Mouse (Mus musculus): ENCODE results near the gene Glrx. TPM values are rescaled to one million over a fixed set of nuclear protein-coding genes. Genes with fewer than 3 reads are reported as not detected.
"Not testable (repeated sequence)": the region's sequence is repeated elsewhere in the genome, so short reads cannot be mapped to it uniquely, and the experiment has no call there.

The Glrx gene
- polyA plus RNA-seq, 1 experiment from 2014 or later: 40.7 TPM

DNA sequence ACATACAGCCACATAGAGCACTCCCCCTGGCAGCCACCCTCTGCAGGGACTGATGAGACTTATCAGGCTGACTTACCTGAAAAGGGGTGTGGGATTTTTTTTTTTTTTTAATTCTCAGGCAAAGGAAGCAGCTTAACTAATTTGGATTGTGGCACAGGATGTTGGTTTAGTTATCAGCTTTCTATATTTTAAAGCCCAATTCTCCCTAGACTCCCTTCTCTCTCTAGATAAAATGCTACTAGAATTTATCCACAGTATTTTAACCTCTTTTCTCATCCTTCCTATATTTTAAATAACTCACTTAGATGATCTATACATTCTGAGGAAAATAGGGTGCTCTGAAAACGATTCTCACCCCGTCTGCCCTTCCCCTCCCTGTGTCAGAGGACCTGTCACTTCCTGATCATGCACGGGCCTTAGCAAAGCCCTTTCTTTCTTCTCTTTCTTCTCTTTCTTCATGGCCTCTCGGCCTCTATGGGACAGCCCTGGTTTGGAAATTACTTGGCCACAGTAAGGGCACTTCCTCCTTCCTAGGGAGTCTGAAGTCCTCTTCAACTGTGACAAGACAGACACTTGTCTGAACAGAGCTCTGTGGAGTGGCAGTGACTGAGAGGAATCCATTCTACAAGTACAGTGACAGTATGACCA, 6.0 kb downstream of the Glrx start:
- WGBS: 75% methylated on average over 4 of the region's 4 CpGs
- H3K4me2 ChIP-seq (replicated peaks; ENCODE audit: low read depth, low read length): no peak overlapping the region
- ATAC-seq (ENCODE audit: low FRiP score, low TSS enrichment): no peak

DNA sequence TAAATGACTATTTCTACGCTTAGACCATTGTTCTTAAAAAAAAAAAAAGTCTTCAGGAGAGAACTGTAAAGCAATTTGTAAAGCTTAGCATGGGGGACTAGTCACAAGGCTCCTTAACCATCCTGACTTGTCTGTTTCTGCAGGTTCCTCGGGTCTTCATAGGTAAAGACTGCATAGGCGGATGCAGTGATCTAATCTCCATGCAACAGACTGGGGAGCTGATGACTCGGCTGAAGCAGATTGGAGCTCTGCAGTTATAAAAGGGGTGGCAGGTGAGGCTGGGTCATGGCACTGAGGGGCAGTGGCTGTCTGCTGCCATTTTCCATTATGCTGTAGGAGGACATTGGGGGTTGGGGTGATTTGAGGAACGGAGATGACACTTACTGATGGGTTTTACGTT, 7.4 kb downstream of the Glrx start:
- Histone ChIP-seq H3K9ac (replicated peaks; ENCODE audit: low read length) (no peak overlapping the region), H3K4me1 (ENCODE audit: insufficient read depth, low read length) (peaks cover 3% of the 10 kb centered on the region; the same call in 1 of the 2 replicates), H3K36me3 (ENCODE audit: insufficient read depth, low read length) (0 out of 2 replicates have a peak, but pooled peaks cover 5% of the 10 kb centered on the region), H3K27me3 (ENCODE audit: insufficient read depth, low read length) (no peaks in the 10 kb centered on the region), H3K9me3 (ENCODE audit: low read length) (no peaks in the 10 kb centered on the region), H3K27ac (ENCODE audit: low read length) (no peak overlapping the region), H3K4me2 (replicated peaks; ENCODE audit: low read depth, low read length) (no peak overlapping the region), H3K4me3 (ENCODE audit: low read length) (no peak overlapping the region)
- ATAC-seq (ENCODE audit: low FRiP score, low TSS enrichment): no peak
- 86% methylated on average over 6 of the region's 6 CpGs for WGBS

More for the DNA sequence above, 6.0 kb downstream of the Glrx start:
- Histone ChIP-seq H3K9ac (replicated peaks; ENCODE audit: low read length) (no peak overlapping the region), H3K27ac (ENCODE audit: low read length) (no peak overlapping the region), H3K9me3 (ENCODE audit: low read length) (no peaks in the 10 kb centered on the region), H3K27me3 (ENCODE audit: insufficient read depth, low read length) (no peaks in the 10 kb centered on the region), H3K4me1 (ENCODE audit: insufficient read depth, low read length) (peaks cover 17% of the 10 kb centered on the region), H3K36me3 (ENCODE audit: insufficient read depth, low read length) (0 out of 2 replicates have a peak, but pooled peaks cover 5% of the 10 kb centered on the region), H3K4me3 (ENCODE audit: low read length) (no peak overlapping the region)

DNA sequence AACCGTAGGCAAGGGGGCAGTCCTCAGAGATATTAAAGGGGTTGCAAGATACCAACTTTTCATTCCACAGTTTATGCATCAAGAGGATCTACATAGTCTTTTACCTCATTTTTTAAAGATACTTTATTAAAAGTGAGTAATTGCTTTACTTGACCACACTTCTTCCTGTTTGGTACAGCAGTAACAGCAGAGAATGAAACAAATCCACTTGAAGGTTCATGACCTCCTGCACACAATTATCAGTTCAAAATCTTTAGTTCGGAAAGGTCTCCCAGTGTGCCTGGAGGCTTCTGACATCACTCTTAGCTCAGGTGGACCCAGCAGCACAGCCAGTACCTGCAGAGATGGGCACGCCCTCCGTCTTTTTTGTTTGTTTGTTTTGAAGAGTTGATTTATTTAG, 12.4 kb downstream of the Glrx start:
- WGBS: 80% methylated on average over 4 of the region's 4 CpGs
- Histone ChIP-seq H3K4me1 (ENCODE audit: insufficient read depth, low read length) (no peaks in the 10 kb centered on the region), H3K4me3 (ENCODE audit: low read length) (no peak overlapping the region), H3K9ac (replicated peaks; ENCODE audit: low read length) (no peak overlapping the region), H3K4me2 (replicated peaks; ENCODE audit: low read depth, low read length) (no peak overlapping the region), H3K27me3 (ENCODE audit: insufficient read depth, low read length) (no peaks in the 10 kb centered on the region), H3K9me3 (ENCODE audit: low read length) (no peaks in the 10 kb centered on the region), H3K27ac (ENCODE audit: low read length) (no peak overlapping the region), H3K36me3 (ENCODE audit: insufficient read depth, low read length) (0 out of 2 replicates have a peak, but pooled peaks cover 5% of the 10 kb centered on the region)
- ATAC-seq (ENCODE audit: low FRiP score, low TSS enrichment): no peak

DNA sequence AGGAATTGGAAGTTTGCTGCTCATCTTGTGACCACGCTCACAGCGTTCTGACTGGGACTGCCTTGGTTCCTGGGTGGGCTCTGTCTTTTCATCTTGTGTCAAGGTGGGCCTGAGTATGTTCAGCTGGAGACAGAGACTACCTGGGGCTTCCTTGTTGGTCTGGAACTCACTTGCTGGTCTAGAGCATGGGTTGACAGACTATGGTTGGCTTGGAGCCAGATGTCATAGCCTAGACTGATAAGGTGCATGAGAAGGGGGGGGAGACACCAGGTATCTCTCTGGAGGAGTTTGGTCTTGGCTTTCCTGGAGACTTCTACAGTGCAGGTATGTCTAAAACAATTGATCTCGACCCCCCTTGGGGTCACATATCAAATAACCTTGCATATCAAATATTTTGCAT, 13.4 kb downstream of the Glrx start:
- H3K4me1 ChIP-seq (ENCODE audit: insufficient read depth, low read length): no peaks in the 10 kb centered on the region
- 0 out of 2 replicates have a peak, but pooled peaks cover 2% of the 10 kb centered on the region for H3K36me3 ChIP-seq (ENCODE audit: insufficient read depth, low read length)
- H3K4me2 ChIP-seq (replicated peaks; ENCODE audit: low read depth, low read length): no peak overlapping the region
- no peak overlapping the region for H3K9ac ChIP-seq (replicated peaks; ENCODE audit: low read length)
- no peaks in the 10 kb centered on the region for H3K27me3 ChIP-seq (ENCODE audit: insufficient read depth, low read length)
- H3K4me3 ChIP-seq (ENCODE audit: low read length): no peak overlapping the region
- no peaks in the 10 kb centered on the region for H3K9me3 ChIP-seq (ENCODE audit: low read length)
- H3K27ac ChIP-seq (ENCODE audit: low read length): no peak overlapping the region
- 93% methylated on average over 3 of the region's 3 CpGs for WGBS
- ATAC-seq (ENCODE audit: low FRiP score, low TSS enrichment): no peak

DNA sequence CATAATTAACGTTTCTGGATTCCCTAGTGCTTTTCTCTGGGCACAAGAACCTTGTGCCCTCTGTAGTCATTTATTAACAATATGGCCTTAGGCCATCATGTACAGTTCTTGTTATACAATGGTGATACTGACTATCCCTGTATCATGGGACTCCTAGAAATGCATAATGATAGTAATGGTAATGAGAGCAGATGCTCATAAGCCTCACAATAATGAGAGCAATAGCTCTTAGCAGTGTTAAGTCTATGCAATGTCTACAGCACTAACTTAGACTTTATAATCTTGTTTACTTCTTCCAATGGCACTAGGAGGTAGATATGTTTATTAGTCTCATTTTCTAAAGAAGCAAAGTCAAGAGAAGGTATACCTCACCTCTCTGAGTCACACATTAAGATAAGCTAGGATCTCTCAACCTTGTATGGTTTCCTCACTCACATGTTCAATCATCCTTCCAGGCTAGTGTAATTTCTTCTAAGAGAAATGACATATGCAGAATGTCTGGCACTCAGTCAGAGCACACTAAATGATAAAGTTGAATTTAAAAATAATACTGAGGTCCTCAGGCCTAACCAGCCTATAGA, 19.7 kb downstream of the Glrx start:
- Histone ChIP-seq H3K27me3 (ENCODE audit: insufficient read depth, low read length) (no peaks in the 10 kb centered on the region), H3K36me3 (ENCODE audit: insufficient read depth, low read length) (0 out of 2 replicates have a peak, but pooled peaks cover 3% of the 10 kb centered on the region), H3K4me2 (replicated peaks; ENCODE audit: low read depth, low read length) (no peak overlapping the region), H3K9ac (replicated peaks; ENCODE audit: low read length) (no peak overlapping the region), H3K27ac (ENCODE audit: low read length) (no peak overlapping the region), H3K9me3 (ENCODE audit: low read length) (no peaks in the 10 kb centered on the region), H3K4me1 (ENCODE audit: insufficient read depth, low read length) (no peaks in the 10 kb centered on the region), H3K4me3 (ENCODE audit: low read length) (no peak overlapping the region)
- WGBS: 69% methylated on average over 1 of the region's 1 CpGs
- ATAC-seq (ENCODE audit: low FRiP score, low TSS enrichment): no peak

DNA sequence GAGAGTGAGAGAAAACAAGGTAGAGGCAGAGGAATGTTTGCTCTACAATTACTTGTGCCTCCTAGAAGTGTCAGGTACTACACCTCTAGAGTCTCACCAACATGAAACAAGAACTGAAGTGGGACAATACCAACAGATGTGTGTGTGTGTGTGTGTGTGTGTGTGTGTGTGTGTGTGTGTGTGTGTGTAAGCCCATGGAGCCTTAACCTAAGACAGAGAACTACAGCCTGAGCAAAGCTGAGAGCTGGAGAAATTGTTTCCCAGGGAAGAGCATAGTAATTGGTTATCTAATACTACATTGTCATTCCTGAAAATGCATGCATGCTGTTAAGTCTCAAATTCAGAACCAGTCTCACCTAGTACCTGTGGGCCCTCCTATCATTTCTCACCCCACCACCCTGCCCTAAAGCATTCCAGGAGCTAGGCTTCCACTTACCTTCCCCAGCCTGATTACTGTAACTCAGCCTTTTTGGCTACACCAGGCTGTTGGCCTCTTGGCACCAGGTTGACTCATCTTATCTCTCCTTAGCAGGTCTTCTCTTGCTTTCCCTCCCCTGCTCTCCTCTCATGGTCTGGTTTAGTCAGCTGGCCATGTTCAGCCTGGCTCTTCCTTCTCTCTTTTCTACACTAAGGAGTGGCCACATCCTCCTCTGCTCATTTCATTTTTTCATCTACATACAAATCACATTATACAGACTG, 26.0 kb downstream of the Glrx start:
- H3K9ac ChIP-seq (replicated peaks; ENCODE audit: low read length): no peak overlapping the region
- H3K27me3 ChIP-seq (ENCODE audit: insufficient read depth, low read length): no peaks in the 10 kb centered on the region
- H3K4me1 ChIP-seq (ENCODE audit: insufficient read depth, low read length): no peaks in the 10 kb centered on the region
- ATAC-seq (ENCODE audit: low FRiP score, low TSS enrichment): no peak
- no peaks in the 10 kb centered on the region for H3K9me3 ChIP-seq (ENCODE audit: low read length)
- no peak overlapping the region for H3K4me3 ChIP-seq (ENCODE audit: low read length)
- peaks cover 17% of the 10 kb centered on the region; the same call in 1 of the 2 replicates for H3K36me3 ChIP-seq (ENCODE audit: insufficient read depth, low read length)
- H3K27ac ChIP-seq (ENCODE audit: low read length): no peak overlapping the region
- H3K4me2 ChIP-seq (replicated peaks; ENCODE audit: low read depth, low read length): no peak overlapping the region

DNA sequence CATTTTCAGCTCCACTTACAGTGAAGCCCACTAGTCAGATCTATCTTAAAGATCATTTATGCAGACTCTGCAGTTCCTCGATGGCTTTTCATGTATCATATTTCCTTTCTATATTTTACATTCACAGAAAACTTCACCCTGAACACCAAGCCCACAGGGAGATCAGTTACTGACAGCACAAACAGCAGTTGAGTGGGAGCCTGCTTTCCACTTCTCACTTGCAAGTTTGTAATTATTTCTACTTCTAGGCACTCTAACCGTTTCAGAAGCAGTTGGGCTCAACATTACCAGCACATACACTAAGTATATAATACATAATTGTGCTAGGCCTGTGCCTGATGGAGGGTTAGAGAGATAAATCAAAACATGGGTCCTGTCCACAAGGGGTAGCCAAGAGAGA, 28.2 kb downstream of the Glrx start:
- Histone ChIP-seq H3K27me3 (ENCODE audit: insufficient read depth, low read length) (no peaks in the 10 kb centered on the region), H3K4me1 (ENCODE audit: insufficient read depth, low read length) (no peaks in the 10 kb centered on the region), H3K4me2 (replicated peaks; ENCODE audit: low read depth, low read length) (no peak overlapping the region), H3K27ac (ENCODE audit: low read length) (no peak overlapping the region), H3K4me3 (ENCODE audit: low read length) (no peak overlapping the region), H3K36me3 (ENCODE audit: insufficient read depth, low read length) (peaks cover 22% of the 10 kb centered on the region), H3K9ac (replicated peaks; ENCODE audit: low read length) (no peak overlapping the region), H3K9me3 (ENCODE audit: low read length) (no peaks in the 10 kb centered on the region)
- no peak for ATAC-seq (ENCODE audit: low FRiP score, low TSS enrichment)
- 74% methylated on average over 2 of the region's 2 CpGs for WGBS

DNA sequence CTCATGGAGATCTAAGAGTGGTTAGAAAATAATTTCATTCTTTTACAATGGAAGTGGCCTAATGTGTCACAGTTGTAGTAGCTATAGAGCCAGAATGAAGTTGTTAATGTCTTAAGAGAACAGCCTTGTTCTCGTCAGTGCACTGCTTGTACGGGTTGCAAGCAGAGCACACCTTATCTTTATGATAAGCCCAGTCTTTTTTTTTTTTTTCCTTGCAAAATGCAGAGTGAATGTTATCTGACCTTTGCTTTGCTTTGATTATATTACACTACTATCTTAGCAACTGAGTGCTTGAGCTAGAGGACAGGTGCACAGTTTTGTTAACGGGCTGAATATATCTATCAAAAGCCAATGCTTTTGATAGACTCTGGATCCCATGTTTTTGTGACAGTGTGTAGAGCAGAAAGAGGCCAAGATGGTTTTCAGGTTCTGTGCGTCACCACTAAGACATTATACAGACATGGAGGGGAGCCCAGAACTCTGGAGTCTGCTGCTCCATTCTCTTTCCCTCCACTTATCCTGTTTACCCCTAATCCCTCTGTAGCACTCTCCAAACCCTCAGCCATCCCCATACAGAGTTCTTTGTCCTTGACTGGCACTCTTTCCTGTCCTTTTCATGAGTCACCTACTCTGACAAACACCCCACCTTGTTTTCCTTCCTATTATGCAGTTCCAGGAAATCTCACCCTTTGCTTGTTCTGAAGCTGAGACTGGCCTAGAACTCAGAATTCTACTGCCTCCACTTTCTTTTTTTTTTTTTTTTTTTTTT, 35.1 kb downstream of the Glrx start:
- H3K4me2 ChIP-seq (replicated peaks; ENCODE audit: low read depth, low read length): no peak overlapping the region
- no peak overlapping the region for H3K27ac ChIP-seq (ENCODE audit: low read length)
- H3K4me3 ChIP-seq (ENCODE audit: low read length): no peak overlapping the region
- H3K9ac ChIP-seq (replicated peaks; ENCODE audit: low read length): no peak overlapping the region
- no peaks in the 10 kb centered on the region for H3K27me3 ChIP-seq (ENCODE audit: insufficient read depth, low read length)
- ATAC-seq (ENCODE audit: low FRiP score, low TSS enrichment): no peak
- WGBS: 89% methylated on average over 4 of the region's 4 CpGs
- peaks cover 41% of the 10 kb centered on the region for H3K36me3 ChIP-seq (ENCODE audit: insufficient read depth, low read length)
- H3K4me1 ChIP-seq (ENCODE audit: insufficient read depth, low read length): no peaks in the 10 kb centered on the region
- H3K9me3 ChIP-seq (ENCODE audit: low read length): no peaks in the 10 kb centered on the region

DNA sequence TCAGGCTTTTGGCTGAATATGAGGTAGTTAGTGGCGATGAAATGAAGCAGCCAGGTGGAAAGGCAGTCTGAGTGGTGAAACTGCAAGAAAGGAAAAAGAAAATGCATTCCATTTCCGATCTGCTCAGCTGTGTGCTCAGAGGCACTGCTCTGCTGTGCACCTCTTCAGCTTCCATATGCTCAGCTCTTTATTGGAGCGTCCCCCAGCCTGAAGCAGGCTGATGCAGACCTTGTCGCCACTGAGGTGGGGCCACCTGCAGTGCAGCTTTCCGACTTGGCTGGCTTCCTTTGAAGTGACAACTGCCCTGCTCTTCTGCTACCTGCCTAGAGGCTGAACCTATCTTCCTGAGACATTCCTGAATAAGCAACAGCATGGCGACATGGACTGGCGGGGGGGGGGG, 36.5 kb downstream of the Glrx start:
- WGBS: 72% methylated on average over 7 of the region's 7 CpGs
- not testable (repeated sequence) for H3K27ac ChIP-seq (ENCODE audit: low read length)
- peaks cover 38% of the 10 kb centered on the region for H3K36me3 ChIP-seq (ENCODE audit: insufficient read depth, low read length)

More for the DNA sequence above, 36.5 kb downstream of the Glrx start:
- H3K9me3 ChIP-seq (ENCODE audit: low read length); H3K4me1 ChIP-seq (ENCODE audit: insufficient read depth, low read length); H3K27me3 ChIP-seq (ENCODE audit: insufficient read depth, low read length); H3K4me3 ChIP-seq (ENCODE audit: low read length); H3K4me2 ChIP-seq (replicated peaks; ENCODE audit: low read depth, low read length); ATAC-seq (ENCODE audit: low FRiP score, low TSS enrichment); H3K9ac ChIP-seq (replicated peaks; ENCODE audit: low read length): not testable (repeated sequence)

Data from kidney, embryonic 16.5 days (tissue).